Mouse (Mus musculus): ENCODE measurements at regions not wholly inside any gene's neighbourhood (a gene's known extent, or its start where the extent isn't known, plus 50 kb on each side); places are given as distances from the start of the nearest gene placed in this dataset.
A peak's percentile ranks its signal among the peaks of the same experiment; 100 is the strongest.

- no peak for DNase-seq
Observed at GRCm38 (mm10) chr10:125164671-125165070, 224.6 kb downstream of the Slc16a7 start.

GRCm38 (mm10) chr10:125161077-125161476, 228.2 kb downstream of the Slc16a7 start:
- DNase-seq = no peak

- no peak for DNase-seq
Observed at GRCm38 (mm10) chr10:125148753-125149152, 240.5 kb downstream of the Slc16a7 start.

- DNase-seq = no peak
Observed at GRCm38 (mm10) chr10:125147239-125147782, 242.0 kb downstream of the Slc16a7 start.

DNA sequence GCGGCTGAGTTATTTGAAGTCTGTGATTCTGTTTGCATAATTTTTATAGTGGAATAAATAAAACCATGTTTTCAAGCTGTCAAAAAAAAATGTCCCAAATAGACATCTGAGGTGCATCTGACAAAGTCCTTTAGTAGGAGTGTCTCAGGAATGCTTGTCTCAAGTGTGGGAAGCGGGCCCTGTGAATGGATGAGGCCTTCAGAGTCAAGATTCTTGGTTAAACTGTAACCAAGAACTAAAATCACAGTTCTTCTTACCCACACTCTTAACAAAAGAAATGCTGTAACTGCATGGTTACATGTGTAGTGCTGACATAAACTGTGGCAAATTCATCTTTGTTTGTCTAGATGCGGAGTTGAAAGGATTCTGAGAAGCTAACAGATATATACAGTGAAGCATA, 242.9 kb downstream of the Slc16a7 start:
- DNase-seq = no peak

- no peak for DNase-seq
Observed at GRCm38 (mm10) chr10:125145809-125146208, 243.5 kb downstream of the Slc16a7 start.

DNA sequence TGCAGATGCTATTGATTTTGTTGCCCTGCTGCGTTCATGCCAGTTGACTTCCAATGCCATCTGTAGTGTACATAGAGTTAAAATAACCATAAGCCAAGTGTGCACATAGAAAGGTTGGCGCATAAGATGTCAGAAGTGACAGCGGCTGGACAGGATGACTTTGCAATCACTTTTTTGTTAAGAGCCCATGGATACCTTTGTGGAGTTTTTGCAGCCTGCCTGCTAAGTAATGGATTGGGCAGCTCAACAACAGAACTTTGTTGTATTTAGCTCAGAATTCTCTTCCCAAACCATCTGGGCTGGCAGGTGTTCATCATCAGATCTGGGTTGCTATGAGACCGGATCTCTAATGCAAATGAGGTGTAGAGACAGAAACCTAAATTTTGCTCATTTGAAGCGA, 267.5 kb downstream of the Slc16a7 start:
- DNase-seq = no peak

DNA sequence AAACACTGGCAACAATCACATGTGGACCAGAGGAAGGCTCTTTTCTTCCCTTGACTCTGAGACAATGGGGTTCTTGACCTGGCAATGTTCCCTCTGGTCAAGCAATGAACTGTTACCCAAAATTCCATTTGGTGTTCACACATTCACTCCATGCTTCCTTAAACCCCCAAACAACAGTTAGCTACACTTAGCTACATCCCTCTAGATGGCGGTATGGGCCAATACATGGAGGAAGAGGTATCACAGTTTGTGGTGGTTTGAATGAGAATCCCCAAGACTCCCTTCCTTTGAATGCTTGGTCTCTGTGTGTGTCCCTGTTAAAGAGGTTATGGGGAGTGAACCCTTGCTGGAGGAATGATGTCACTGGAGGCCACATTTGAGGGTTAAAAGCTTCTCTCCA, 274.9 kb downstream of the Slc16a7 start:
- no peak for DNase-seq

DNA sequence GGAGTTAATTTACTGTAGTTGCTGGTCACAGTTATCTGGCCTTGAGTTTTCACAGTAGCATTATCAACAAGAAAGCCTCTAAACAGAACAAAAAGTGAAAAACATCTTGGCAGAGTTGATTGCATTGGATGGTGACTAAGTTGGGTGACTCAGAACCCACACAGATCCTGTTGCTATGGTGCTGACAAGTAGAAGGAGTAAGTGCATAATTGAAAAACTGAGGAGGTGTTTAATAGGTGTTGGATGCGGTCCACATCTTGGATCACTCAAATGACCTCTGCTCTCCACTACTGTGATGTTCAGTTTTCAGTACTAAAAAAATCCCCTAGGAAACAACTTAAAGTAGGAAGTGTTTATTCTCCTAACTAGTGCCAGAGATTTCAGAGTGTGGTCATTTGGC, 280.3 kb downstream of the Slc16a7 start:
- DNase-seq = peak; percentile 19

DNA sequence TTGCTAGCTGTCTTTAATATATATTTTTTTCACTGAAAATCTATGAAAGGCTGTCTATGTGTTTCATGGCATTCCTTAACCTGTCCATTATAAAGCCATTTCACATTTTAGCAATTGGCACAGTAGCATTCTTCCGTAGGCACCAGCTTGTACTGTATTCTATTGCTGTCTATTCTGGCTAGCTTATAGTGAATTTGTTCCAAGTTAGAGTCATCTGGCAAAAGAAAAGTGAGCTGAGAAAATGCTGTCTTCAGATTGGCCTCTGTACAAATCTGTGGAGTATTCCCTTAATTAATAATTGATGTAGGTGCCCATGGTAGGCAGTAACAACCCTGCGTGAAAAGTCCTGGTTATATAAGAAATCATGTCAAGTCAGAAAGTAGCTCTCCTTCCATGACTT, 304.3 kb downstream of the Slc16a7 start:
- no peak for DNase-seq

GRCm38 (mm10) chr10:125072401-125072800, 316.9 kb downstream of the Slc16a7 start:
- no peak for DNase-seq

DNA sequence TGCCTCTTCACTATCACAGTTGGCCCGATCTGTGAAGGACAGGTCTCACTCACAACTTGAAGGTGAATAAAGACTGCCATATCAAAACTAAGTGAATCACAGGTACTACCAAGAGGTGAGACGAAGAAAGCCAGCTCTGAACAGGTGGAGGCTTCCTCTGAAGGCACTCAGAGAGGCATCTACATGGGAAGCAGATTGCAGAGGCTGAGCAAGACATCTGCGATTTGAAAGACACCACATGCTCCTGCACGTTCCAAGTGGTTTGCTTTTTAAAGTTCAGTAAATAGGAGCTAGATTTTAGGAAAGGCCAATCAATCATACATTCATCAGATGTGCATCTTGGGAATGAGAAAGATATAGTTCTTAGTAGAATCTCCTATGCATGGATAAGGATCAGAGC, 319.0 kb downstream of the Slc16a7 start:
- no peak for DNase-seq

DNA sequence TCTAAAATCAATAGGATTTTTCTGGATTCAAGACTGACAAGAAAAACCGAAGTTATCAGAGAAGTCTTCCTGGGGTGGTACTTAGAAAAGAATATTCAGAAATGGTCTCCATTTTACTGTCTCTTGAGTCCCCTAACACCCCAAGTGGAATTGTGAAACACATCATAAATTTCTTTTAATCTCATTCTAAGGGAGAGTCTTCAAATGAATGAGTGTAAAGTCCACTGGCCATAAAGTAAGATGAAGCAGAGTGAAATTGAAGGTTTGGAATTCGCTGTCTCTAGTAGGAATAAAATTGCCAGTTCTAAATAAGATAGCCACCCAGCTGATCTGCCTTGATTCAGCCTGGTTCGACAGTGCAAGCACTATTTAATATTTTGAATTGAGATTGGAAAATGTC, 350.0 kb downstream of the Slc16a7 start:
- DNase-seq = no peak

- no peak for DNase-seq
Observed at GRCm38 (mm10) chr10:125035631-125036030, 353.6 kb downstream of the Slc16a7 start.

- no peak for DNase-seq
Observed at GRCm38 (mm10) chr10:125028347-125028746, 360.9 kb downstream of the Slc16a7 start.

- DNase-seq = no peak
Observed at GRCm38 (mm10) chr10:125026851-125027250, 362.4 kb downstream of the Slc16a7 start.
